Mouse (Mus musculus) CD4-positive helper T cell, adult 2 months (primary cell): ENCODE results near the gene Pik3r3.

Experiments
- DNase-seq: peaks from one replicate; pipeline ENCODE4 v3.0.0-alpha.2; 2012; ENCODE audit warnings: low read depth, missing footprints, low spot score

Gene Pik3r3

GRCm38 (mm10) chr4:116219056-116219455 is 2.4 kb upstream of the Pik3r3 start:
- DNase-seq, result no peak

- DNase-seq, result peak; percentile 2
These were observed 1.3 kb upstream of the Pik3r3 start for GRCm38 (mm10) chr4:116220071-116220650.

- DNase-seq, result no peak
These were observed 658 bp upstream of the Pik3r3 start for GRCm38 (mm10) chr4:116220780-116221139.

GRCm38 (mm10) chr4:116221996-116222842 is 801 bp downstream of the Pik3r3 start:
- DNase-seq, result peak; percentile 29

- DNase-seq, result peak; percentile 7
These were observed 1.4 kb downstream of the Pik3r3 start for GRCm38 (mm10) chr4:116222843-116223119.

- DNase-seq, result no peak
These were observed 22.0 kb downstream of the Pik3r3 start for GRCm38 (mm10) chr4:116243377-116243776.

- no peak for DNase-seq
These were observed 22.8 kb downstream of the Pik3r3 start for GRCm38 (mm10) chr4:116244240-116244639.

- peak; percentile 58 for DNase-seq
These were observed 24.5 kb downstream of the Pik3r3 start for GRCm38 (mm10) chr4:116245926-116246325.

- no peak for DNase-seq
These were observed 28.6 kb downstream of the Pik3r3 start for GRCm38 (mm10) chr4:116249986-116250385.

GRCm38 (mm10) chr4:116268220-116268619 is 46.8 kb downstream of the Pik3r3 start:
- no peak for DNase-seq

- peak; percentile 8 for DNase-seq
These were observed 60.8 kb downstream of the Pik3r3 start for GRCm38 (mm10) chr4:116282211-116282610.

GRCm38 (mm10) chr4:116291561-116291960 is 70.1 kb downstream of the Pik3r3 start:
- DNase-seq, result no peak

- no peak for DNase-seq
These were observed 71.9 kb downstream of the Pik3r3 start for GRCm38 (mm10) chr4:116293296-116293695.

GRCm38 (mm10) chr4:116300878-116301355 is 79.5 kb downstream of the Pik3r3 start:
- DNase-seq, result peak; percentile 7

GRCm38 (mm10) chr4:116304551-116304950 is 83.1 kb downstream of the Pik3r3 start:
- DNase-seq, result no peak

GRCm38 (mm10) chr4:116317575-116317974 is 96.2 kb downstream of the Pik3r3 start:
- no peak for DNase-seq

GRCm38 (mm10) chr4:116322127-116322526 is 100.7 kb downstream of the Pik3r3 start:
- no peak for DNase-seq

GRCm38 (mm10) chr4:116329256-116329655 is 107.8 kb downstream of the Pik3r3 start:
- DNase-seq, result no peak

- DNase-seq, result no peak
These were observed 114.9 kb downstream of the Pik3r3 start for GRCm38 (mm10) chr4:116336294-116336693.

- peak; percentile 37 for DNase-seq
These were observed 120.7 kb downstream of the Pik3r3 start for GRCm38 (mm10) chr4:116342119-116342518.

GRCm38 (mm10) chr4:116352496-116352895 is 131.1 kb downstream of the Pik3r3 start:
- no peak for DNase-seq
